Mouse (Mus musculus): ENCODE results near the gene Acp7. TPM values are rescaled to one million over a fixed set of nuclear protein-coding genes. Genes with fewer than 3 reads are reported as not detected.

Acp7 gene
- not detected for polyA plus RNA-seq (2014; fragmentation: Illumina TruSeq; extraction: RNeasy Lipid Tissue Mini Kit (QIAGEN cat#74804); ENCODE audit: insufficient read depth, low read depth, low replicate concordance)

GRCm38 (mm10) chr7:28631073-28631472 is at the start of gene Acp7:
TSS of gene Acp7 (minus strand) at chr7:28631332.

GRCm38 (mm10) chr7:28597642-28598446 is 33.3 kb downstream of the Acp7 start, which contains the start of the genes Samd4b and Pak4:
TSS of gene Samd4b (minus strand) at chr7:28598144.
TSS of gene Pak4 (minus strand) at chr7:28598185.

Other genes starting within 250 kb of the Acp7 start
- gene Med29, start 238.6 kb downstream of the Acp7 start, polyA plus RNA-seq (2014; fragmentation: Illumina TruSeq; extraction: RNeasy Lipid Tissue Mini Kit (QIAGEN cat#74804); ENCODE audit: insufficient read depth, low read depth, low replicate concordance), result 23.3 TPM
- 56.4 TPM for gene Paf1, start 238.4 kb downstream of the Acp7 start, polyA plus RNA-seq (2014; fragmentation: Illumina TruSeq; extraction: RNeasy Lipid Tissue Mini Kit (QIAGEN cat#74804); ENCODE audit: insufficient read depth, low read depth, low replicate concordance)
- gene Gmfg, start 193.9 kb downstream of the Acp7 start, polyA plus RNA-seq (2014; fragmentation: Illumina TruSeq; extraction: RNeasy Lipid Tissue Mini Kit (QIAGEN cat#74804); ENCODE audit: insufficient read depth, low read depth, low replicate concordance), result 140 TPM
- 0.81 TPM for gene Lrfn1, start 179.4 kb downstream of the Acp7 start, polyA plus RNA-seq (2014; fragmentation: Illumina TruSeq; extraction: RNeasy Lipid Tissue Mini Kit (QIAGEN cat#74804); ENCODE audit: insufficient read depth, low read depth, low replicate concordance)
- gene Ifnl2, start 120.9 kb downstream of the Acp7 start, polyA plus RNA-seq (2014; fragmentation: Illumina TruSeq; extraction: RNeasy Lipid Tissue Mini Kit (QIAGEN cat#74804); ENCODE audit: insufficient read depth, low read depth, low replicate concordance), result not detected
- gene Ifnl3, start 108.5 kb downstream of the Acp7 start, polyA plus RNA-seq (2014; fragmentation: Illumina TruSeq; extraction: RNeasy Lipid Tissue Mini Kit (QIAGEN cat#74804); ENCODE audit: insufficient read depth, low read depth, low replicate concordance), result not detected
- not detected for gene Sycn, start 90.4 kb downstream of the Acp7 start, polyA plus RNA-seq (2014; fragmentation: Illumina TruSeq; extraction: RNeasy Lipid Tissue Mini Kit (QIAGEN cat#74804); ENCODE audit: insufficient read depth, low read depth, low replicate concordance)
- 0.65 TPM for gene Nccrp1, start 84.1 kb downstream of the Acp7 start, polyA plus RNA-seq (2014; fragmentation: Illumina TruSeq; extraction: RNeasy Lipid Tissue Mini Kit (QIAGEN cat#74804); ENCODE audit: insufficient read depth, low read depth, low replicate concordance)
- gene Samd4b, start 33.2 kb downstream of the Acp7 start, polyA plus RNA-seq (2014; fragmentation: Illumina TruSeq; extraction: RNeasy Lipid Tissue Mini Kit (QIAGEN cat#74804); ENCODE audit: insufficient read depth, low read depth, low replicate concordance), result 12.4 TPM
- gene Pak4, start 33.1 kb downstream of the Acp7 start, polyA plus RNA-seq (2014; fragmentation: Illumina TruSeq; extraction: RNeasy Lipid Tissue Mini Kit (QIAGEN cat#74804); ENCODE audit: insufficient read depth, low read depth, low replicate concordance), result 22.3 TPM
- gene Fbxo27, start 61.5 kb upstream of the Acp7 start, polyA plus RNA-seq (2014; fragmentation: Illumina TruSeq; extraction: RNeasy Lipid Tissue Mini Kit (QIAGEN cat#74804); ENCODE audit: insufficient read depth, low read depth, low replicate concordance), result 0.96 TPM
- gene Fbxo17, start 85.5 kb upstream of the Acp7 start, polyA plus RNA-seq (2014; fragmentation: Illumina TruSeq; extraction: RNeasy Lipid Tissue Mini Kit (QIAGEN cat#74804); ENCODE audit: insufficient read depth, low read depth, low replicate concordance), result 2.8 TPM
- 66.0 TPM for gene Mrps12, start 110.5 kb upstream of the Acp7 start, polyA plus RNA-seq (2014; fragmentation: Illumina TruSeq; extraction: RNeasy Lipid Tissue Mini Kit (QIAGEN cat#74804); ENCODE audit: insufficient read depth, low read depth, low replicate concordance)
- gene Sars2, start 110.7 kb upstream of the Acp7 start, polyA plus RNA-seq (2014; fragmentation: Illumina TruSeq; extraction: RNeasy Lipid Tissue Mini Kit (QIAGEN cat#74804); ENCODE audit: insufficient read depth, low read depth, low replicate concordance), result 3.8 TPM
- not detected for gene Ccer2, start 124.8 kb upstream of the Acp7 start, polyA plus RNA-seq (2014; fragmentation: Illumina TruSeq; extraction: RNeasy Lipid Tissue Mini Kit (QIAGEN cat#74804); ENCODE audit: insufficient read depth, low read depth, low replicate concordance)
- gene Sirt2, start 135.4 kb upstream of the Acp7 start, polyA plus RNA-seq (2014; fragmentation: Illumina TruSeq; extraction: RNeasy Lipid Tissue Mini Kit (QIAGEN cat#74804); ENCODE audit: insufficient read depth, low read depth, low replicate concordance), result 47.9 TPM
- gene Nfkbib, start 136.2 kb upstream of the Acp7 start, polyA plus RNA-seq (2014; fragmentation: Illumina TruSeq; extraction: RNeasy Lipid Tissue Mini Kit (QIAGEN cat#74804); ENCODE audit: insufficient read depth, low read depth, low replicate concordance), result 29.6 TPM
- gene Rinl, start 157.6 kb upstream of the Acp7 start, polyA plus RNA-seq (2014; fragmentation: Illumina TruSeq; extraction: RNeasy Lipid Tissue Mini Kit (QIAGEN cat#74804); ENCODE audit: insufficient read depth, low read depth, low replicate concordance), result 16.0 TPM
- 124 TPM for gene Hnrnpl, start 177.2 kb upstream of the Acp7 start, polyA plus RNA-seq (2014; fragmentation: Illumina TruSeq; extraction: RNeasy Lipid Tissue Mini Kit (QIAGEN cat#74804); ENCODE audit: insufficient read depth, low read depth, low replicate concordance)
- 181 TPM for gene Ech1, start 193.9 kb upstream of the Acp7 start, polyA plus RNA-seq (2014; fragmentation: Illumina TruSeq; extraction: RNeasy Lipid Tissue Mini Kit (QIAGEN cat#74804); ENCODE audit: insufficient read depth, low read depth, low replicate concordance)
- gene Lgals4, start 202.5 kb upstream of the Acp7 start, polyA plus RNA-seq (2014; fragmentation: Illumina TruSeq; extraction: RNeasy Lipid Tissue Mini Kit (QIAGEN cat#74804); ENCODE audit: insufficient read depth, low read depth, low replicate concordance), result 7.3 TPM
- gene Lgals7, start 232.5 kb upstream of the Acp7 start, polyA plus RNA-seq (2014; fragmentation: Illumina TruSeq; extraction: RNeasy Lipid Tissue Mini Kit (QIAGEN cat#74804); ENCODE audit: insufficient read depth, low read depth, low replicate concordance), result 4.1 TPM

All from lung, adult 10 weeks (tissue).